Mouse (Mus musculus) lung, adult 2 months (tissue): ENCODE measurements around the gene Rras2.

Source experiments
- CTCF ChIP-seq: fragments of 200-500 bp; IDR thresholded peaks from 2 replicates; pipeline ENCODE4 v1.5.1; 2011; ENCODE audit warnings: mild to moderate bottlenecking, low read length, control low read depth; ENCODE audit not compliant: insufficient read depth
- POLR2A ChIP-seq: fragments of 200-500 bp; IDR thresholded peaks from 2 replicates; pipeline ENCODE4 v1.6.1; 2011; ENCODE audit warnings: low read depth, mild to moderate bottlenecking, control low read depth, low read length, borderline replicate concordance; ENCODE audit errors: extremely low read depth

- TF ChIP-seq POLR2A (no peak), CTCF (no peak)
Measured at GRCm38 (mm10) chr7:114018861-114019260, 98.7 kb downstream of the Rras2 start.
